Mouse (Mus musculus): ENCODE measurements around the gene Tnni2.
A peak's percentile ranks its signal among the peaks of the same experiment; 100 is the strongest.

Tnni2 gene

DNA sequence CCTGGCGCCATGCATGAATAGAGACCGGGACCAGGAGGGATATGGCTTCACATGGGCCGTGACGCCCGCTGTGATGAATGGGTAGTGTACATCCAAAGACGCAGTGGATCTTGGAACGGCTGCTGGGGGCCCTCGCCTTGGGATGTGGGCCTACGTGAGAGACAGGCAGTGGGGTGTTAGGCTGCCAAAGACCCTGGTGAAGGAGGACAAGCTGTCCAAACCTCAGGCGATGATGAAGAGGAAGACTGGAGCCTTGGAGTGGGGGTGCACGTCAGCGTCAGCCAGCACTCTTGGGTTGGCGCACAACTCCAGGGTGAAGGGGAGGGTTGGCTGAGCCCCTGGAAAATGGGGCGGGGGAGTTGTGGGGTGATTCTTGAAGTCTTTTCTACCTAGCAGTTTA lies 10.5 kb upstream of the Tnni2 start:
- no peak for DNase-seq

DNA sequence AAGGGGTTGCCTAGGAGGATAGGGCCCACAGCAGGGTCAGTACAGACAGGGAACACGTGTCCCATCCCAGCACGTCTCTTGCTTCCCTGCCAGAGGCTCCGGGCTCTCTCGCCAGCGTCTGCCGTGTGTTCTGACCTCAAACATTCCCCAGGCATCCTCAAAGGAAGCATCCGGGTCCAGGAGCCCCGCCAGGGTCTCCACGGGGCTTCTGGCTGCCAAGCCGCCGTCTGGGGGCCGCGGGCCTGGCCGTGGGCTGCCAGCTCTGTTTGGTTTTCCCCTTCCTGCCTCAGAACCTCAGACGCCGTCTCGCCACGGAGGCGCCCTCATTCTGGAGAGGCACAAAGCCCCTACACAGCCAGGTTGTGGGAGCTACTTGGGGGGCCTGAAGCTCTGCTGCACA lies 8.0 kb upstream of the Tnni2 start:
- DNase-seq, result no peak

DNA sequence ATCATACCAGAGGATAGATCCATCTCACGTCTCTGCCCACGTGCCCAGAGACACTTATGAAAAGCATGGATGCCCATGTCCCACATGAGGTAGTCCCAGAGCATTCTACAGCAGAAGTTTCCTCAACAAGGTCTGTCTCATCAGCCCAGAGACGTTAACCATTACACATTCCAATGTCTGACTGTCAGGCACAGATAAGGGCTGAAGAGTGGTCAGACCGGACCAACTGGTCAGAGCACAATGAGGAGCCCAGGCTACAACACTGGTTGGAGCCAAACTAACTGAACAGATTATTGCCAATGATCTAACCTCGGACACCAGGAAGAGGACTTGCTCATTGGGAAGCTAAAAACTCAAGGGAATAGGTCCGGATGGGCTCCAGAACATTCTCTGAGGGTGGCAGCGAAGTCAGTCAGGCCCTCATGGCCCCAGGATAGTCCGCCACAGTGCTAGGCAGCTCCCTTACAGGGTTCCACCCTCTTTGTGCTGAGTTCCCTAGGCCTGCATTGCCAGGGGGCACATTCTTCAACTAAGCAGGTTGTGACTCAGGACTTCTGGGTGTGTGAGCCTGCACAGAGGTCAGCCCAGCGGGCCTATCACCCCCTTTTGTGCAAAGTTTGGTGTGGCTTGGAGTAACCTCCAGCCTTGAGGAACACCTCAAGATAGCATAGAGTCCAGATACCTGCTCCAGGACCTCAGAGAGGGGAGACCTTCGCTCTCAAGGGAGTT lies 7.3 kb upstream of the Tnni2 start, which contains the start of gene Syt8:
TSS of gene Syt8 (plus strand) at position 714 of the 729 bp plus-strand sequence.
- no peak for DNase-seq

DNA sequence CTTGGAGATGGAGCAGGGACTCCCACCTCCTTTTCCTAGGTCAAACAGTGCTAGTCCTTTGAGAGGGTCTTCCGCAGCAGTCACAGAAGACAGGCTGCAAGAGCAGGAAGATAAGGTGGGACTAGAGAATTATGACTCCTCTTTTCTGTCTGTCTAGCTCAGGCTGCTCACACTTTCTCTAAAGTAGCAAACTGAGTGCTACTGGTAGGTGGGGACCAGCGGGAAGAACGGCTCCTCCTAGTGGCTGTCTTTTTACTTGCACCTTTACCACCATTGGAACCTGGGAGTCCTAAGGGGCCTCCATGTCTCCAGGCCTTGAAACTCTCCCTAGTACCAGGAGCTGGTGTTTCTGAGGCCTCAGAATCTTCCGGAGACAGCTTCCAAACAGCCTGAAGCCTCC lies 6.1 kb upstream of the Tnni2 start:
- DNase-seq, result peak; percentile 64

DNA sequence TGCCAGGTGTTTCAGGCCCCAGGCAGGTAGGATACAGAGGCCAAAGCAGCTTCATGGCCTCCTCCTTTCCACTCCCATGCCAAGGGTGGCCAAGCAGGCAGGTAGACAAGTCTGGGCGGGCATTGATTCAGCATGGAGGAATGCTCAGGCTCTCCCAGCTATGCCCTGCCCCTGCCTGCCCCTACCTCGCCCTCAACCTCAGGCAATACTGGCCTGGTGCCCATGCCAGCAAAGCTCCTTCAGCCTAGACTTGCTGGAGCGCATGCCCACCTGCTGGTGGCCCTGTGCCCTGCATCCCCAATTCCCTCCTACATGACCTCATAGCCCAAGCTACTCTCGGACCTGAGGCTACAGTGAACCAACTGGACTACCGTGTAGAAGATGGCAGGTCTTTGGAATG lies 4.3 kb upstream of the Tnni2 start:
- DNase-seq, result no peak

DNA sequence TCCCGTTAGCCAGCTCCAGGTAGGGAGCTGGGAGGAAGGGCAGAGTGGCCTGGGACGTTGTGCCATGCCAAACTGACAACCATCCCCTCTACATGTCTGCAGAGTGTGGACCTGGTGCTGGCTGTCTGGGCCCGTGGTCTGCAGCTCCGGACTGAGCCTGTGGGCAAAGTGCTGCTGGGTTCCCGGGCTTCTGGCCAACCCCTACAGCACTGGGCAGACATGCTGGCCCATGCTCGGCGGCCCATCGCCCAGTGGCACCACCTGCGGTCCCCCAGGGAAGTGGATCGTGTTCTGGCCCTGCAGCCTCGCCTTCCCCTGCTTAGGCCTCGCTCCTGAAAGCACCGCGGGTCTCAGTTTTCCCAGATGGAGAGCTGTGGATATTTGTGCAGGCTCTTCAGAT lies 1.6 kb upstream of the Tnni2 start:
- DNase-seq, result no peak

DNA sequence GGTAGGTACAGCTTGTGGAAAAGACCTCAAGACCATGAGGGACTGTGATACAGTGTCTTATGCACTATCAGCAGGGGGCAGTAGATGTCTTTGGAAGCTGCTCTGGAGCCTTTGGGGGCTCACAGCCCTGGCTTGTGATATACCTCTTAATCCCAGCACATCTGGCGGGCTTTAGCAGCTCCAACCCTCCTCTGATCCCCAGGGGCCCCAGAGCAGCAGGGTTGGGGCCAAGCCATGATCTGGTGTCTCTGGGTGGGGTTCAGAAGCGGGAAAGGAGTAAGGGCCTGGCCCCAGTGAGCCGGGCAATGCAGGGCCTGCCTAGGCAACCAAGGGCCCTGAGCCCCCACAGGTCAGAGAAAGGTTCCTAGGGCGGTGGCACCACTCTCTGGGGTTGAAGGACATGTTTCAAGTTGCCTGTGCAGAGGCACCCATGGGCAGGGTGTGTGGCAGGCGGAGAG lies 922 bp upstream of the Tnni2 start:
- DNase-seq, result no peak

DNA sequence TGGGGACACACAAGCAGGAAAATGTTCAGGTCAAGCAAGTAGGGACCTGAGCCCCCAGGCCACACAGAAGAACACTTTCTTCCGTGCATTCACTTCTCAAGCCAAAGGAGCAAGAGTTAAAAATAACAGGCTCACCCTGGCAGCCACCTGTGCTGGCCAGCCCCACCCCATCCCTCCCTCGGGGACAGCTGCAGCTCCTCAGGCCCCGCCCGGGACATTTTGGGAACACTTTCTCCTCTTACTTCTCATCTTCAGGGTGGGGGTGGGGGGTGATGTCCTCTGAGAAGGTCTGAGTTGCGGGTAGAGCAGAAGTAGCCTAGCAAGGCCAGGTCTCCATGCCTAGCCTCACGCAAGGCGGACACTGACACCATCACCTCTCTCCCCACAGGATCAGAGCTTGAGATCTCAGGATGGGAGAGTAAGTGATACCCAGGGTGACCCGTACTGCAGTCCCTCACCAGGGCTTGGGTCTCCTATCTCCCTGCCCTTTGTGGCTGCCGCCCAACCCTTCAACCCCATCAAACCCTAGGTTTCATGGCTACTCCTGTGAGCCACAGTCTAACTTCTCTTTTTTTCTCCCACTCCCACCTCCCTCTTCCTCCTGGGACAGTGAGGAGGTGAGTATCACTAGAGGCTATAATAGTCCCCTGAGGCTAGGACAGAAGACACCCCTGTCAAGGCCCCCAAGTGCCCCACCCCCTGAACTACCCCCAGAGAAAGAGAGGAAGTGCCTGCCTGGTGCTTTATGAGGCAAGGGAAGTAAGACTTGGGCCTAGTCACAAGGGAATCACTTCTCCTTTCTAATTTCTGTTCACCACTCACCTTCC lies 686 bp downstream of the Tnni2 start:
- DNase-seq, result no peak

DNA sequence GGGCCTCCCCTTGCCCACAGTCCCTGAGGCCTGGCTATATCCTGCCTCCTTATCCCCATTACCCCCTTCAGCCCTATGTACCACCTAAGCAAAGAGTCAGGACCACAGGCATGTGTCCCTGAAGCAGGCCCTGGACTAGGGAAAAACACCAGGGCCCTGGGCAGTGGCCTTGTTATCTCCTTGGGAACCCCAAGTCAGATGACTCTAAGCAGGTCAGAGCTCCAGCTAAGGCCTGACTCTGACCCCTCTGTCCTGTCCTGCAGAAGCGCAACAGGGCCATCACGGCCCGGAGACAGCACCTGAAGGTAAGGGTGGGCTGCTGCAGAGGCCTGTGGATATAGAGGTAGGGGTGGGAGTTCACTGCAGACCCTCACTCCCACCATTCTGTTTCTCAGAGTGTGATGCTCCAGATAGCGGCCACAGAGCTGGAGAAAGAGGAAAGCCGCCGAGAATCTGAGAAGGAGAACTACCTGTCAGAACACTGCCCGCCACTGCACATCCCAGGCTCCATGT lies 1.4 kb downstream of the Tnni2 start:
- no peak for DNase-seq

DNA sequence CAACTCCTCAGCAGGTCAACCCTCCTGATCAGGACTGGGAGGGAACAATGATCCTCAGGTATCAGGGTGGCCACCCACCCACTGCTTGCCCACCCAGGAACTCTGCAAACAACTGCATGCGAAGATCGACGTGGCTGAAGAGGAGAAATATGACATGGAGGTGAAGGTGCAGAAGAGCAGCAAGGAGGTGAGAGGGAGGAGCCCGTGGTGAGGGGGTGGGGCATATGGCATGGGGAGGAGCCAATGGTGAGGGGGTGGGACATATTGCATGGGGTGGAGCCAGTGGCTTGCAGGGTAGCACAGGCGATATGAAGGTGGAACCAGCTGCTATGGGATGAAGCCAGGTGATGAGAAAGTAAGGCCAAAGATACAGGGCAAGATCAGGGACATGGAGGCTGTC lies 1.9 kb downstream of the Tnni2 start:
- DNase-seq, result no peak

DNA sequence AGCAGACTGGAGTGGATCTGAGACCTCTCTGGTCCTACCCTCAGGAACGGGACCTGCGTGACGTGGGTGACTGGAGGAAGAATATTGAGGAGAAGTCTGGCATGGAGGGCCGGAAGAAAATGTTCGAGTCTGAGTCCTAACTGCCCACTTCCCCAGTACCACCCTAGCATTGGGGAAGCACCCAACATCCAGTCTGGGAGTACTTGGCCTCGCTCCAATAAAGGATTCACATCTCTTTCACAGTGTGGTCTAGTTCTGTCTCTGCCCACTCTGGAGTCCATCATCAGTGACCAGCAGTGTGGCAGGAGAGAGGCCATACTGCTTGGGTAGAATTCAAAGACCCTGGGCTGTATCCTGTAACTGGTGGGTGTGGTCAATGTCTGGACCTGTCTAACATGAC lies 2.6 kb downstream of the Tnni2 start:
- no peak for DNase-seq

DNA sequence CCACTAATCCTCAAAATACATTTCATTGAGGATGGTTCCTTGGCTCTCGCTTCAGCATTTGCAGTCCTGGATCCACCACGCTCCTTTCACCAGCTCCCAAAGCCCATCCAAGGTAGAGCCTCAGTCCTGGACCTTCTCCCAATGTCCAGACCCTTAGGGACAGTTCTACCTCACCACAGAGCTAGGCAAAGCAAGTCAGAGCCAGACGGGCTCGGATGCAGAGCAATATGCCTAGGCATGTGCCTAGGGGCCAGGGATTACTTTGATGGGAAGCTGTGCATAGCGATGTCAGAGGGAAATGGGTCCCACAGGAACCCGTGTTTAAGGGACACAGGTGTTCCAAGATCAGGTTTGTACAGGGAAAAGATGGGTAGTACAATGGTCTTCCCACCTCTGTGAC lies 3.7 kb downstream of the Tnni2 start:
- no peak for DNase-seq

DNA sequence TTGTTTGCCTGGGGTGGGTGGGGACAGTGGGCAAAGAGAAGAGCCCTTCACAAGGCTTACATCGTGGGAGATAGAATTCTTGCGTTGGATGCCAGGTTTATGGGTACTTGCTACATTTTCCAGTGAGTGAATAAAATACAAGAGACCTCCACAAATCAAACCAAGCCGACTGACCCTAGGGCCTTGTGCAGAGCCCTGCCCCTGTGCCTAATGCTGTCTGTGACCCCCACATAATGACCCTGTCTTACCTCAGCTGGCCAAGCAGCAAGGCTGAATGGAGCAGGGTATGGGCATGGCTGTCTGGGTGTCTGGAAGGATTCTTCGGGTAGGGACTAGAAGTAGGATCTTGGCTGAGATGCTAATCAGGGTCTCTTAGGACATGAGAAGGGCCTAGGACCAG lies 4.7 kb downstream of the Tnni2 start:
- DNase-seq, result no peak

DNA sequence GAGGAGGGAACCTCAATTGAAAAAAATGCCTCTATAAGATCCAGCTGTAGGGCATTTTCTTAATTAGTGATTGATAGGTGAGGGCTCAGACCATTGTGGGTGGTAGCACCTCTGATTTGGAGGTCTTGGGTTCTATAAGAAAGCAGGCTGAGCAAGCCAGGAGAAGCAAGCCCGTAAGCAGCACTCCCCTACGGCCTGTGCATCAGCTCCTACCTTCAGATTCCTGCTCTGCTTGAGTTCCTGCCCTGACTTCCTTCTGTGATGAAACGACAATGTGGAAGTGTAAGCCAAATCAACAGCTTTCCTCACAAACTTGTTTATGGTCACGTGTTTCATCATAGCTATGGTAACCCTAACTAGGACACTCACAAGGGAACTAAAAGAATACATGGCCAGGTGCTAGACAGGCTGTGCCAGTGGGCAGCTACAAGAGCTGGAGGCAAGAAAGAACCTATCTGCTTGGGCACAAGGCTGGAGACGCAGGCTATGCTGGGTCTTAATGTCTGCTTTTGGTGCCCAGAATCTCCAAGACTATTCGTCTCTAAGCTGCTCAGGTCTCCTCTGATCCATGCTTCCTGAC lies 7.5 kb downstream of the Tnni2 start:
- DNase-seq, result no peak

DNA sequence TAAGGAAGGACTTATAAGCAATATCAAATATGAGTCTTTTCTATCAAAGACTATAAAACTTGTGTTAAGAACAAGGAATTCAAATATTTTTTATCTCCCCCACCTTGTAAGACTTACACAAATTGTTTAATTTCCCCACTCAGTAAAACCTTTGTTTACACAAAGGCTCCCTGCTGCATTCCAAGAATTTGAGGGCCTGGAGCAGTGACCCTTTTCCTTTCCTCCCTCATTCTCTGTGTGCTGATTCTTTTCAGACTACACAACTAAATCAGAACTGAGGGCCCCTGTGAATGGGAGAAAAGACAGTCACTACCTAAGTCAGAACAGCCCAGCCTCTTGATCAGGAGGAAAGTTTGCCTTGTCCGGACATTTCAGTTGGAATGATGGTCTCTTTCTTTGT lies 13.1 kb downstream of the Tnni2 start:
- no peak for DNase-seq

DNA sequence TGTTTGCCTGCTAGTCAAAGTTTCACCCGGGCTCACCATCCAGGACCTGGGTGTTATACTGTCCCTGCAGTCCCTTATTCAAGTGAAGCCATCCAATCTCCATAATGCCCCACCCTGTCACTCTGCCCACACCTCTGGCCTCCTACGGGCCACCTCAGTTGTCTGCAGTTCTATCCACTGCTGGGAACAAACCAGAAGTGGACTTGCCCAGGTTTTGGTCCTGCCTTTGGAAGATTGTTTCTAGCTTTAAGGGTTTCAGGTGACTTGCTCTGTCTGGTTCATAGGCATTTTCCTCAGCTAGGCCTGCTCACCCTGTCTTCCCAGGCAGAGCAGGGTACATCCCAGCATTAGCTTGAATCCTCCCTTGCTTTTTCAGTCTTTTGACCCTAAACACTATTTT lies 13.6 kb downstream of the Tnni2 start:
- DNase-seq, result peak; percentile 1

DNA sequence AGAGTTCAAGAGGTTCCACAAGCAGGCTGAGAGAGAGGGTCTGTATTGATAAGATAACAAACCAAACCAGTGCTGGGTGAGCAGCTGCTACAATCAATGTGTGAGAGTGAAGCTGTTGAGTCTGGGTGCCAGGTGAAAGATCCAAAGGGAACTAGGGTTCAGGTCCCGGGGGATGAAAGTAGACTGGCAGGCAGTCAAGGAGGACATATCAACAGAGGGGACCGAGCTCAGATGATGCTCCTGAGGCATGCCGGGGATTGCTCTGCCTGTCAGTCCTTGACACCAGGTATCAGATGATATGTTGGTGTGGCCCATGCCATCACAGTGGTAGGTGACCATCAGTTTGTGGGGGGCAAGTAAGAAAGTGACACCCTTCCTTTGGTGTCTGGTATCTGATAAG lies 15.2 kb downstream of the Tnni2 start:
- peak; percentile 34 for DNase-seq

DNA sequence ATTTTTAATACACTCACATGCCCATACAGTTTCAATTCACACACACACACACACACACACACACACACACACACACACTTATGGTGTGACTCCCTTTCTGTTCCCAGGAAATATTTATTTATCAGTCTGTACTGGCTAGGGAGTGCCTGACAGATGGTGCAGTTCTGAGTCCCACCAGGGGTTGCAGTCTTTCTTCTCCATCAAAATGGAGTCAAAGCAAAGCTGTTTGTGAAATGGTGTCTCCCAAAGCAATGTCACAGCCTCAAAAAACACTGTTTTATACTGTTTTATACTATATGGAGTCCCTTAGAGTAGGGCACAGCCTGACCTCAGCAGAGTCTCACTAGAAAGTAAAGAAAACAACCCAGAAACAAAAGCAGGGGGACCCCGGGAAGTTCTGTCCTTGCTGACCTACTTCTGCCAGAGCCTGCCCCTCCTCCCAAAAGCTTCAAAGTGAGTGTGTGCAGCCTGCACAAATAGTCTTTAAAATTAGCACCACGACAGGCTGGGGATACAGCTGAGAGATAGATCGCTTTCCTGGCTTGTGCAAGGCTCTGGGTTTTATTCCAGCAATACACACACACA lies 15.7 kb downstream of the Tnni2 start:
- peak; percentile 75 for DNase-seq

DNA sequence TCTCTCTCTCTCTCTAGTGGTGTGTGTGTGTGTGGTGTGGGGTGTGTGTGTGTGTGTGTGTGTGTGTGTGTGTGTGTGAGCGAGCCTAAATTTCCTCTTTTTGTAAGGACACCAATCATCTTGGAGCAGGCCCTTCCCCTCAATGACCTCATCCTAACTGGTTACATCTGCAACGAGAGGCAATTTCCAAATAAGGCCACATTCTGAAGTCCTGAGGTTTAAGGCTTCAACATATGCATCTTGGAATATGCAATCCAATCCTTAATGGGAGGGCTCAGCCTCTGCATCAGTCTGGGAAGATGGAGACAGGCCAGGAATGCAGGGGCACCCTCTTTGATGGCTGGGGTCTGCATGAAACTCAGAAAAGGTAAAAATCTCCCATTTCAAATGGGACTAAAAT lies 16.4 kb downstream of the Tnni2 start:
- DNase-seq, result no peak

DNA sequence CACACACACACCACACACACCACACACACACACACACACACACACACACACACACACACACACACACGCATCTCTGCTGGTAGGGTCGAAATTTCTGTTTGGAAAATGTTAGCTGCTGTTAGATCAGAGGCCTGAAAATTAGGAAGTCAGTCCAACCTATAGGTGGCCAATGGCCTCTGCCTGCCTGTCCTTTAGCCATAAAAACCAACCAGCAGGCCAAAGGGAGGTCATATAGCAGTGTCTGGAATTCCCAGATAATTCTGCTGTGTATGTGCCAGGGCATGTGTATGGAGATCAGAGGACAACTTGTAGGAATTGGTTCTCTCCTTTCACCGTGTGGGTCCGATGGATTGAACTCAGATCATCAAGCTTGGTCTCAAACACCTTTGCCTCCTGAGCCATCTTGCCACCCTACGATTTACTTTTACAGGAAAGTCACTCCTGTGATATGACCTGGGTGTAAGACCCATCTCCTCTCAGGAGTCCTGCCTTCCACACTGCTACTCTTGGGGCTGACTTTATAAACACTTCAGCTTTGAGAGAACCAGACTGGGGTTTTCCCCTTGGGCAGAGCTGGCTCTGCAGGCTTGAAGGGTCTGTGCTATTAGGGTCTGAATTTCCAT lies 17.2 kb downstream of the Tnni2 start:
- DNase-seq, result no peak

DNA sequence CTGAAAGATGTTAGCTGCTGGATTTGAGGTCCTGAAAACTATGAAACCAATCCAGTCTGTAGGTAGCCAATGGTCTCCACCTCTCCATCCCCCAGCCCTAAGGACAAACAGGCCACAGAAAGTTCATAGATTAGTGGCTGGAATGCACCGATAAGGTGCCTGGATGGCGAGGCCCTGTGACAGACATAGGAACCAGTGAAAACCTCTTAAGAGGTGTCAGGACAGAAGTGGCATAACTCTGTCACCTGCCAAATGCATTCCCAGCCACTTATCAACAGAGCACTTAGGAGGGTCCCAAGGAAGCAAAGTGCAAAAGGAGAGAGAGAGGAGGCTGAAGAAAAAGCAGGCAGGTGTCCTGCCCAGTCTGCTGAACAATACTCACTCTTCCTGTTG lies 17.7 kb downstream of the Tnni2 start:
- no peak for DNase-seq

DNA sequence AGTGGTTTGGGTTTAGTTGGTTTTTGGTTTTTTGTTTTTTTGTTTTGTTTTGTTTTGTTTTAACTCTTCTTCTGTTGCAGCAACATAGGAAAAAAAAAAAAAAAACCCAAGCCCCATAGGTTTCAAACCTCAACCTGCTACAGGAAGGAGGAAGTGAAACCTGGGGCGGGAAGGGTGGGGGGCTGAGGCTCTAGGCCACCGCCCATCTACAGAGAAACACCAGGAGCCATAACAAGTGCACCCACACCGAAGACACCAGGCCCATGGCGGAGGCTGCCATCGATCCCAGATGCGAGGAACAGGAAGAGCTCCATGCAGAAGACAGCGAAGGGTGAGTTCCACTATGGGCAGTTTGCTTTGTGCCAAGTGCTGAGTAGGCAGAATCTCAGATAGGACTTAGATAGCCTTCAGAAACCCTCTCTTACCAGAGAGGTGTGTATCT lies 19.0 kb downstream of the Tnni2 start, which contains the start of gene Lsp1:
TSS of gene Lsp1 (plus strand) at position 174 of the 442 bp plus-strand sequence.
- no peak for DNase-seq

DNA sequence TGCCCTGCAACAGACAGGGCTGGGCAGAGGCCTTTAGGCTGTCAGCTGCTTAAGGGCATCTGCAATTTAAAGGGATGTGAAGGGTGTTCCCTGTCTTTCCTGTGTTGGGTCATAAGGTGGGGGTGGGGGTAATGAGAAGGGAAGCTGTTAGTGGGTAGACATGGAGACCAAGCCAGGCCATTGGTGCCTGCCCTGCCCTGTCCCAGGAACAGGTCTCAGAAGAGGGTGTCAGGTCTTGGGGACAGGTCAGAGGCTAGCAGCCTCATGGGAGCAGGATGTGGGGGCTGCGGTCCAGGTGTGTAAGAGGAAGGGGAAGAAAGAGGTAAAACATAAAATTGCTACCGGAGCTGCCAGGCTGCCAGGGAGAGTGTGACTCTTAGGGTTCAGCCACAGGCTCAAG lies 19.8 kb downstream of the Tnni2 start:
- no peak for DNase-seq

Data from cerebellum, adult 11 months (tissue).